ENCODE assay signal across 8 mouse cellular contexts in genomic region chr7:19309278-19309883, GRCm38 (mm10). TPM values are rescaled to one million over a fixed set of nuclear protein-coding genes. Genes with fewer than 3 reads are reported as not detected.
DNase-seq lines count a peak whose midpoint lies in the region; ATAC-seq and TF ChIP-seq lines count a peak whose summit lies in the region.

No protein-coding gene starts in this region.

- no peak overlapping the region for H3K9ac ChIP-seq in CH12.LX (ENCODE audit: insufficient read depth, low read depth)
- no peak overlapping the region for H3K9ac ChIP-seq in forebrain, postnatal 0 days
- peak overlapping the region; percentile 69 for H3K9ac ChIP-seq in liver, embryonic 13.5 days

- H3K27ac ChIP-seq in gastrocnemius, adult 2 months = peak overlapping the region; percentile 99
- H3K27ac ChIP-seq in CH12.LX (ENCODE audit: insufficient read depth, low read depth) = no peak overlapping the region
- H3K27ac ChIP-seq in forebrain, postnatal 0 days (ENCODE audit: low read depth, low read length) = no peak overlapping the region
- H3K27ac ChIP-seq in liver, embryonic 13.5 days = no peak overlapping the region

- H3K4me2 ChIP-seq in CH12.LX (ENCODE audit: insufficient read depth, low read depth, poor library complexity, severe bottlenecking) = peak overlapping the region; percentile 72
- peak overlapping the region; percentile 94 for H3K4me2 ChIP-seq in forebrain, postnatal 0 days (ENCODE audit: low read depth)
- H3K4me2 ChIP-seq in liver, embryonic 13.5 days = peak overlapping the region; percentile 99

- no peak for DNase-seq in gastrocnemius, adult 2 months
- DNase-seq in gastrocnemius, postnatal 4 days (ENCODE audit: low spot score in 2 of 2) = no peak
- no peak for DNase-seq in CH12.LX (ENCODE audit: extremely low read depth)
- no peak for DNase-seq in forebrain, postnatal 0 days
- DNase-seq in liver, embryonic 13.5 days = no peak
- no peak for DNase-seq in left cerebral cortex, adult 9 months (ENCODE audit: low spot score in 2 of 2)
- no peak for DNase-seq in left cerebral cortex, adult 11 months (ENCODE audit: low spot score)
- no peak for DNase-seq in spleen, adult 12 weeks (ENCODE audit: low spot score)

- WGBS in forebrain, postnatal 0 days = 2% methylated on average over 48 of the region's 48 CpGs
- WGBS in liver, embryonic 13.5 days (ENCODE audit: insufficient replicate concordance) = under 1% methylated on average over 48 of the region's 48 CpGs

- H3K9me3 ChIP-seq in CH12.LX (replicated peaks; ENCODE audit: low read length) = peaks cover 8% of the 10 kb centered on the region
- no peaks in the 10 kb centered on the region for H3K9me3 ChIP-seq in forebrain, postnatal 0 days (ENCODE audit: low read length)
- H3K9me3 ChIP-seq in liver, embryonic 13.5 days (replicated peaks) = no peaks in the 10 kb centered on the region

- ATAC-seq in forebrain, postnatal 0 days = no peak
- ATAC-seq in liver, embryonic 13.5 days (ENCODE audit: low read depth) = no peak

- TF ChIP-seq POLR2A in CH12.LX (IDR thresholded peaks at IDR 0.05; ENCODE audit: low read depth, low read length) = no peak

- intact Hi-C loops in gastrocnemius, adult 2 months (cut with DNase I) = no loop called here

- no peak for TF ChIP-seq RAD21 in CH12.LX (IDR thresholded peaks at IDR 0.05; ENCODE audit: low read depth, low read length)

- peaks cover 76% of the 10 kb centered on the region for H3K27me3 ChIP-seq in CH12.LX (replicated peaks)
- H3K27me3 ChIP-seq in forebrain, postnatal 0 days (ENCODE audit: insufficient read depth, low read length) = peaks cover 24% of the 10 kb centered on the region
- peaks cover 76% of the 10 kb centered on the region for H3K27me3 ChIP-seq in liver, embryonic 13.5 days

- no peaks in the 10 kb centered on the region for H3K79me2 ChIP-seq in CH12.LX (replicated peaks; ENCODE audit: control insufficient read depth, extremely low read depth, insufficient read depth, poor library complexity, severe bottlenecking)

- dilution Hi-C loops in CH12.LX (cut with MboI; ENCODE audit: extremely low pct_ligation_motif_present, extremely low pct_unique_long_range_greater_than_20kb, low sequenced_read_pairs) = no loop called here

- H3K36me3 ChIP-seq in CH12.LX (replicated peaks in 1 of 2; ENCODE audit: control insufficient read depth in 1 of 2, insufficient read depth in 1 of 2, low read length in 1 of 2) = no peaks in the 10 kb centered on the region
- no peaks in the 10 kb centered on the region for H3K36me3 ChIP-seq in forebrain, postnatal 0 days (ENCODE audit: insufficient read depth)
- no peaks in the 10 kb centered on the region for H3K36me3 ChIP-seq in liver, embryonic 13.5 days

- H3K4me3 ChIP-seq in gastrocnemius, adult 2 months = peak overlapping the region; percentile 74
- H3K4me3 ChIP-seq in CH12.LX (replicated peaks in 1 of 3; ENCODE audit: low read depth in 2 of 3, low read length in 2 of 3, poor library complexity in 1 of 3) = peak overlapping the region; percentile 1 to 56 (median 23)
- H3K4me3 ChIP-seq in forebrain, postnatal 0 days (ENCODE audit: low read depth, low read length) = peak overlapping the region; percentile 60
- H3K4me3 ChIP-seq in liver, embryonic 13.5 days (replicated peaks) = peak overlapping the region; percentile 68

- in situ Hi-C loops in CH12.LX (cut with MboI; ENCODE audit: low pct_ligation_motif_present, low pct_unique_long_range_greater_than_20kb, low sequenced_read_pairs) = loop anchor here (5.0 kb wide), 1 partner anchor 33 kb away; the partner anchor contains the start of gene Ercc1

- TF ChIP-seq EP300 in CH12.LX (IDR thresholded peaks at IDR 0.05; ENCODE audit: low read length) = no peak

- TF ChIP-seq CTCF in gastrocnemius, adult 2 months (IDR thresholded peaks at IDR 0.05) = no peak
- TF ChIP-seq CTCF in CH12.LX (conservative IDR thresholded peaks at IDR 0.05 in 1 of 2, IDR thresholded peaks at IDR 0.05 in 1 of 2; ENCODE audit: low read depth in 2 of 2, low read length in 2 of 2) = no peak
- no peak for TF ChIP-seq CTCF in forebrain, postnatal 0 days (IDR thresholded peaks at IDR 0.05; ENCODE audit: low read depth)

- H3K4me1 ChIP-seq in CH12.LX (ENCODE audit: control insufficient read depth in 1 of 2, insufficient read depth in 2 of 2) = peaks cover 0 to 22% of the 10 kb centered on the region in 2 experiments; a peak in 2 of 4 replicates
- H3K4me1 ChIP-seq in forebrain, postnatal 0 days (ENCODE audit: insufficient read depth) = peaks cover 10% of the 10 kb centered on the region
- peaks cover 36% of the 10 kb centered on the region for H3K4me1 ChIP-seq in liver, embryonic 13.5 days (replicated peaks)

TF ChIP-seq in CH12.LX, 34 proteins besides CTCF, POLR2A, EP300 and RAD21:
- TF ChIP-seq TBP (conservative IDR thresholded peaks at IDR 0.05; ENCODE audit: low read depth, low read length) = no peak

RNA-seq across cellular contexts. Expression of gene Fosb, which starts 0.5 kb away (rescaled TPM):
- total RNA-seq in gastrocnemius, adult 2 months (2021) = under 1 TPM; 0.22 to 0.59 TPM
- 1 to 10 TPM; 2.5 to 3.8 TPM for total RNA-seq in gastrocnemius, postnatal 4 days (2021)
- total RNA-seq in CH12.LX (2012; rRNA removed) (0.08 and 0.13 TPM in 2 replicates), CH12.LX (2014; rRNA removed) (not detected in 2 replicates)
- 0.27 and 0.56 TPM in 2 replicates for polyA plus RNA-seq in CH12.LX (2012; ENCODE audit: insufficient read length, low read depth)
- total RNA-seq in forebrain, postnatal 0 days (2014; rRNA removed) = 1.6 and 5.1 TPM in 2 replicates
- polyA plus RNA-seq in forebrain, postnatal 0 days (2015; fragmentation: Nextera tagmentation; extraction: Ambion mirVana) = 0.28 and 0.36 TPM in 2 replicates
- polyA plus RNA-seq in liver, embryonic 13.5 days (2015; fragmentation: Nextera tagmentation; extraction: Ambion mirVana) = 0.03 TPM in 1 of 2 replicates, not detected in the other

RNA-seq across cellular contexts. Expression of gene Rtn2, which starts 27.0 kb away (rescaled TPM):
- 1,000 to 10,000 TPM in 1 of 2 experiments, 100 to 1,000 TPM in 1; 987 to 1,150 TPM for total RNA-seq in gastrocnemius, adult 2 months (2021)
- total RNA-seq in gastrocnemius, postnatal 4 days (2021) = 100 to 1,000 TPM; 473 to 501 TPM
- total RNA-seq in CH12.LX (2012; rRNA removed) (0.72 and 1.0 TPM in 2 replicates), CH12.LX (2014; rRNA removed) (0.43 and 0.56 TPM in 2 replicates)
- polyA plus RNA-seq in CH12.LX (2012; ENCODE audit: insufficient read length, low read depth) = 0.76 and 0.80 TPM in 2 replicates
- 154 and 163 TPM in 2 replicates for total RNA-seq in forebrain, postnatal 0 days (2014; rRNA removed)
- 126 and 136 TPM in 2 replicates for polyA plus RNA-seq in forebrain, postnatal 0 days (2015; fragmentation: Nextera tagmentation; extraction: Ambion mirVana)
- polyA plus RNA-seq in liver, embryonic 13.5 days (2015; fragmentation: Nextera tagmentation; extraction: Ambion mirVana) = 4.0 and 4.1 TPM in 2 replicates

RNA-seq across cellular contexts. Expression of gene Ppm1n, which starts 29.5 kb away (rescaled TPM):
- under 1 TPM in 1 of 2 experiments, not detected in 1; 0.74 TPM for total RNA-seq in gastrocnemius, adult 2 months (2021)
- total RNA-seq in gastrocnemius, postnatal 4 days (2021) = not detected
- total RNA-seq in CH12.LX (2012; rRNA removed) = not detected in 2 replicates
- not detected in 2 replicates for total RNA-seq in CH12.LX (2014; rRNA removed)
- not detected in 2 replicates for polyA plus RNA-seq in CH12.LX (2012; ENCODE audit: insufficient read length, low read depth)
- total RNA-seq in forebrain, postnatal 0 days (2014; rRNA removed) = 2.3 and 3.2 TPM in 2 replicates
- 0.69 and 1.1 TPM in 2 replicates for polyA plus RNA-seq in forebrain, postnatal 0 days (2015; fragmentation: Nextera tagmentation; extraction: Ambion mirVana)
- not detected in 2 replicates for polyA plus RNA-seq in liver, embryonic 13.5 days (2015; fragmentation: Nextera tagmentation; extraction: Ambion mirVana)

RNA-seq across cellular contexts. Expression of gene Ercc1, which starts 35.2 kb away (rescaled TPM):
- total RNA-seq in gastrocnemius, adult 2 months (2021) = 10 to 100 TPM; 28.1 to 30.4 TPM
- total RNA-seq in gastrocnemius, postnatal 4 days (2021) = 10 to 100 TPM; 33.1 to 34.5 TPM
- 27.7 and 31.1 TPM in 2 replicates for total RNA-seq in CH12.LX (2012; rRNA removed)
- 25.3 and 26.9 TPM in 2 replicates for total RNA-seq in CH12.LX (2014; rRNA removed)
- 28.2 and 29.8 TPM in 2 replicates for polyA plus RNA-seq in CH12.LX (2012; ENCODE audit: insufficient read length, low read depth)
- 56.6 and 73.6 TPM in 2 replicates for total RNA-seq in forebrain, postnatal 0 days (2014; rRNA removed)
- 80.5 and 81.0 TPM in 2 replicates for polyA plus RNA-seq in forebrain, postnatal 0 days (2015; fragmentation: Nextera tagmentation; extraction: Ambion mirVana)
- polyA plus RNA-seq in liver, embryonic 13.5 days (2015; fragmentation: Nextera tagmentation; extraction: Ambion mirVana) = 19.1 and 21.0 TPM in 2 replicates

RNA-seq across cellular contexts. Expression of gene Vasp, which starts 37.8 kb away (rescaled TPM):
- 10 to 100 TPM; 13.6 to 17.3 TPM for total RNA-seq in gastrocnemius, adult 2 months (2021)
- 10 to 100 TPM; 65.3 to 71.9 TPM for total RNA-seq in gastrocnemius, postnatal 4 days (2021)
- 109 and 114 TPM in 2 replicates for total RNA-seq in CH12.LX (2012; rRNA removed)
- total RNA-seq in CH12.LX (2014; rRNA removed) = 122 and 125 TPM in 2 replicates
- polyA plus RNA-seq in CH12.LX (2012; ENCODE audit: insufficient read length, low read depth) = 191 and 240 TPM in 2 replicates
- total RNA-seq in forebrain, postnatal 0 days (2014; rRNA removed) = 40.6 and 45.9 TPM in 2 replicates
- 30.0 and 30.6 TPM in 2 replicates for polyA plus RNA-seq in forebrain, postnatal 0 days (2015; fragmentation: Nextera tagmentation; extraction: Ambion mirVana)
- 45.6 and 46.7 TPM in 2 replicates for polyA plus RNA-seq in liver, embryonic 13.5 days (2015; fragmentation: Nextera tagmentation; extraction: Ambion mirVana)

Comparison
In these comparisons a context has a peak if more than half of its experiments do, and no peak if none do; other contexts are left out.
1. H3K4me3 ChIP-seq: peak in every context shown above with its lines; median percentile 74 in gastrocnemius, adult 2 months; 68 in liver, embryonic 13.5 days; 60 in forebrain, postnatal 0 days; 23 in CH12.LX.
2. RNA of gene Rtn2, which starts 27.0 kb away (total RNA-seq): 987 to 1,150 TPM in gastrocnemius, adult 2 months, 473 to 501 TPM in gastrocnemius, postnatal 4 days and 154 to 163 TPM in forebrain, postnatal 0 days; 0.43 to 1.0 TPM in CH12.LX; every median in the first group is over 10 times any median in the second.
3. Peak in every context shown above with its lines, with median percentiles within 50 percentile points of each other: H3K4me2 ChIP-seq.